Comparison of ENCODE assay signal across 10 mouse cellular contexts in the genomic region with DNA sequence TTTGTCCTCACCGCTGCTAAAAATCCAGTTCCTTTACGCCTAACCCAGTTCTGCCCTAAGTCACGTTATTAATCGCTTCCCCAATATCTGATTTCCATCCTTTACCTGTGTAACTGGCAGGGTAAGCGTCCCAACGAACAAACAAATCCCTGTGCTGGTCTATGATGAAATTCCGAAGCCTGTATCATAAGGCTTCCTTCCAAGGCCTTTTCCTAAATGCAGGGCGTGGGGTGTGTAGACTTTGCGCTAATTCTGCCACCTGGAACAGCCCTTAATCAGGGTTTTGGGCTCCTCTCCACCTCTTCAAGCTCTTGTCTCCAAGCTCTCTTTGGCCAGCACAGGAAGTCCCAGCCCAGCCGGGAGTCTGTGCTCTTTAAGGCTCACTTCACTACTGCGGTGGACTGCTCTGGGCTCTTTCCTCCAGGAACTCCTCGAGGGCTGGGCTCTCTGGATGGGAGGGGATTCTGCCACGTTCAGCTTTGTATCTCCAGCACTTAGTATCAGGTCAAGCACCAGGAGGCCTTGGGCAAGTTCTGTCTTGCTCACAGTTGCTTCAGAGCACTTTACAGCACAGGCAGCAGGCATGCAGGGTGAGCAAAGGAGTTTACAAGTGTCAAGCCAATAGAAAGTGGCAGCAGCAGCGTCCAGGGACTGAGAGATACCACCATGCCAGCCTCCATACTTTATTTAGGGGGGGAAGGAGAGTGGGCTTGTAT. TPM values are rescaled to one million over a fixed set of nuclear protein-coding genes. Genes with fewer than 3 reads are reported as not detected.
DNase-seq lines count a peak whose midpoint lies in the region; ATAC-seq and TF ChIP-seq lines count a peak whose summit lies in the region.
"Had no signal": no experiment of that assay in that cellular context is flagged by ENCODE, and none has a peak within 500 bp of the region (broad histone marks: within the 10 kb centered on the region; RNA-seq: fewer than 3 reads in every experiment).

No protein-coding gene starts in this region.

- 62% methylated on average over 14 of the region's 14 CpGs for WGBS in intestine, embryonic 14.5 days
- WGBS in intestine, postnatal 0 days, result 62% methylated on average over 14 of the region's 14 CpGs
- WGBS in midbrain, embryonic 11.5 days, result 73% methylated on average over 14 of the region's 14 CpGs
- 69% methylated on average over 14 of the region's 14 CpGs for WGBS in midbrain, embryonic 16.5 days
- WGBS in heart, embryonic 13.5 days, result 53% methylated on average over 14 of the region's 14 CpGs

- H3K4me2 ChIP-seq in intestine, embryonic 14.5 days (ENCODE audit: low read length), result no peak overlapping the region
- no peak overlapping the region for H3K4me2 ChIP-seq in intestine, postnatal 0 days (replicated peaks; ENCODE audit: low read depth)
- H3K4me2 ChIP-seq in midbrain, embryonic 11.5 days, result no peak overlapping the region
- H3K4me2 ChIP-seq in midbrain, embryonic 16.5 days (ENCODE audit: low read length), result no peak overlapping the region
- H3K4me2 ChIP-seq in heart, embryonic 13.5 days, result peak overlapping the region; percentile 18; the same call in 1 of the 2 replicates

- H3K4me1 ChIP-seq in intestine, embryonic 14.5 days (replicated peaks; ENCODE audit: control insufficient read depth, insufficient read depth, low read length), result peaks cover 22% of the 10 kb centered on the region
- peaks cover 4% of the 10 kb centered on the region for H3K4me1 ChIP-seq in intestine, postnatal 0 days (replicated peaks; ENCODE audit: control insufficient read depth, insufficient read depth, low read length)
- H3K4me1 ChIP-seq in midbrain, embryonic 11.5 days (ENCODE audit: control insufficient read depth, insufficient read depth, low read length), result no peaks in the 10 kb centered on the region
- H3K4me1 ChIP-seq in midbrain, embryonic 16.5 days (ENCODE audit: control insufficient read depth, insufficient read depth, low read length), result no peaks in the 10 kb centered on the region
- H3K4me1 ChIP-seq in heart, embryonic 13.5 days, result peaks cover 51% of the 10 kb centered on the region

- TF ChIP-seq CTCF in intestine, postnatal 0 days (IDR thresholded peaks at IDR 0.05; ENCODE audit: low read depth), result no peak

- H3K9ac ChIP-seq in intestine, embryonic 14.5 days (ENCODE audit: low read length), result 0 out of 2 replicates have a peak overlapping the region, but pooled peaks have one; percentile 5
- H3K9ac ChIP-seq in intestine, postnatal 0 days (ENCODE audit: low read depth, low read length), result no peak overlapping the region
- H3K9ac ChIP-seq in midbrain, embryonic 11.5 days (ENCODE audit: low read length), result no peak overlapping the region
- no peak overlapping the region for H3K9ac ChIP-seq in midbrain, embryonic 16.5 days (ENCODE audit: low read depth, low read length)
- peak overlapping the region; percentile 64 for H3K9ac ChIP-seq in heart, embryonic 13.5 days
- H3K9ac ChIP-seq: forebrain, postnatal 0 days had no signal

- H3K36me3 ChIP-seq in intestine, embryonic 14.5 days (ENCODE audit: control insufficient read depth, insufficient read depth, low read length), result no peaks in the 10 kb centered on the region; the same call in 1 of the 2 replicates
- H3K36me3 ChIP-seq in intestine, postnatal 0 days (ENCODE audit: control insufficient read depth, insufficient read depth), result no peaks in the 10 kb centered on the region
- no peaks in the 10 kb centered on the region; the same call in 1 of the 2 replicates for H3K36me3 ChIP-seq in midbrain, embryonic 11.5 days (ENCODE audit: control insufficient read depth, insufficient read depth, low read length)
- no peaks in the 10 kb centered on the region for H3K36me3 ChIP-seq in midbrain, embryonic 16.5 days (ENCODE audit: control insufficient read depth, insufficient read depth, low read length)
- H3K36me3 ChIP-seq in heart, embryonic 13.5 days, result 0 out of 2 replicates have a peak, but pooled peaks cover 3% of the 10 kb centered on the region
- H3K36me3 ChIP-seq: G1E had no signal

- H3K9me3 ChIP-seq in intestine, embryonic 14.5 days (ENCODE audit: control insufficient read depth, low read length), result no peaks in the 10 kb centered on the region
- H3K9me3 ChIP-seq in intestine, postnatal 0 days (ENCODE audit: control insufficient read depth), result no peaks in the 10 kb centered on the region
- H3K9me3 ChIP-seq in midbrain, embryonic 11.5 days (ENCODE audit: control insufficient read depth, low read length), result no peaks in the 10 kb centered on the region
- no peaks in the 10 kb centered on the region for H3K9me3 ChIP-seq in midbrain, embryonic 16.5 days (replicated peaks; ENCODE audit: control insufficient read depth, low read length, poor library complexity, severe bottlenecking)
- H3K9me3 ChIP-seq in heart, embryonic 13.5 days, result no peaks in the 10 kb centered on the region
- H3K9me3 ChIP-seq: G1E had no signal

- DNase-seq in intestine, embryonic 14.5 days (ENCODE audit: low spot score), result no peak
- DNase-seq in midbrain, embryonic 11.5 days (ENCODE audit: low spot score, missing footprints), result peak; percentile 26
- DNase-seq in yolk sac, embryonic 10.5 days (ENCODE audit: low spot score), result peak; percentile 49
- no peak for DNase-seq in layer of hippocampus, adult 8-10 months (ENCODE audit: low spot score in 2 of 2)
- DNase-seq in frontal cortex, postnatal 10 days (ENCODE audit: low spot score in 2 of 2), result no peak
- DNase-seq: forebrain, postnatal 0 days had no signal

- H3K4me3 ChIP-seq in intestine, embryonic 14.5 days (ENCODE audit: low read depth, low read length), result no peak overlapping the region
- no peak overlapping the region for H3K4me3 ChIP-seq in intestine, postnatal 0 days (ENCODE audit: low read depth, low read length)
- H3K4me3 ChIP-seq in midbrain, embryonic 11.5 days (ENCODE audit: low read depth, low read length), result no peak overlapping the region
- H3K4me3 ChIP-seq in midbrain, embryonic 16.5 days (ENCODE audit: low read depth, low read length), result no peak overlapping the region
- H3K4me3 ChIP-seq in heart, embryonic 13.5 days, result no peak overlapping the region

- no peaks in the 10 kb centered on the region for H3K27me3 ChIP-seq in intestine, embryonic 14.5 days (replicated peaks; ENCODE audit: control insufficient read depth, insufficient read depth, low read length)
- no peaks in the 10 kb centered on the region for H3K27me3 ChIP-seq in intestine, postnatal 0 days (replicated peaks; ENCODE audit: control insufficient read depth, insufficient read depth, low read length)
- no peaks in the 10 kb centered on the region for H3K27me3 ChIP-seq in midbrain, embryonic 11.5 days (ENCODE audit: control insufficient read depth, insufficient read depth, low read length)
- H3K27me3 ChIP-seq in midbrain, embryonic 16.5 days (ENCODE audit: control insufficient read depth, insufficient read depth, low read depth, low read length), result no peaks in the 10 kb centered on the region
- H3K27me3 ChIP-seq in heart, embryonic 13.5 days (replicated peaks), result no peaks in the 10 kb centered on the region

- H3K27ac ChIP-seq in intestine, embryonic 14.5 days (ENCODE audit: low read depth), result peak overlapping the region; percentile 27; the same call in 1 of the 2 replicates
- no peak overlapping the region for H3K27ac ChIP-seq in intestine, postnatal 0 days (ENCODE audit: low read depth, low read length)
- H3K27ac ChIP-seq in midbrain, embryonic 11.5 days (ENCODE audit: low read depth, low read length), result no peak overlapping the region
- H3K27ac ChIP-seq in midbrain, embryonic 16.5 days (ENCODE audit: low read length), result no peak overlapping the region
- H3K27ac ChIP-seq in heart, embryonic 13.5 days (replicated peaks), result peak overlapping the region; percentile 75

- ATAC-seq in intestine, embryonic 14.5 days (replicated peaks; ENCODE audit: low FRiP score, low TSS enrichment, low read depth), result no peak
- ATAC-seq in intestine, postnatal 0 days, result no peak
- no peak for ATAC-seq in midbrain, embryonic 11.5 days (ENCODE audit: low FRiP score)
- ATAC-seq in midbrain, embryonic 16.5 days, result no peak
- peak; percentile 52; the same call in 1 of the 2 replicates for ATAC-seq in heart, embryonic 13.5 days (ENCODE audit: extremely low read depth, insufficient number of reproducible peaks, low FRiP score, low TSS enrichment)
- ATAC-seq: forebrain, postnatal 0 days had no signal

RNA-seq across cellular contexts. Expression of a gene that starts 48.8 kb away (rescaled TPM):
- polyA plus RNA-seq in intestine, embryonic 14.5 days (2014; fragmentation: Nextera tagmentation; extraction: Ambion mirVana), result 172 and 187 TPM in 2 replicates
- polyA plus RNA-seq in intestine, postnatal 0 days (2015; fragmentation: Nextera tagmentation; extraction: Ambion mirVana), result 53.3 and 56.3 TPM in 2 replicates
- 141 and 144 TPM in 2 replicates for polyA plus RNA-seq in midbrain, embryonic 11.5 days (2014; fragmentation: Nextera tagmentation; extraction: Ambion mirVana)
- polyA plus RNA-seq in midbrain, embryonic 16.5 days (2015; fragmentation: Nextera tagmentation; extraction: Ambion mirVana), result 150 and 155 TPM in 2 replicates
- polyA plus RNA-seq in heart, embryonic 13.5 days (2015; fragmentation: Nextera tagmentation; extraction: Ambion mirVana), result 106 and 116 TPM in 2 replicates
- 10 to 100 TPM; 25.9 to 38.3 (median 31.6) TPM for total RNA-seq in layer of hippocampus, adult 8-10 months (2022)

Comparison
In these comparisons a context has a peak if more than half of its experiments do, and no peak if none do; other contexts are left out.
1. H3K27ac ChIP-seq: peak in intestine, embryonic 14.5 days (single experiment) and heart, embryonic 13.5 days (single experiment); none in intestine, postnatal 0 days (single experiment), midbrain, embryonic 11.5 days (single experiment) and midbrain, embryonic 16.5 days (single experiment).
2. H3K9ac ChIP-seq: peak in intestine, embryonic 14.5 days (single experiment) and heart, embryonic 13.5 days (single experiment); none in intestine, postnatal 0 days (single experiment), midbrain, embryonic 11.5 days (single experiment) and midbrain, embryonic 16.5 days (single experiment).
3. DNase-seq: peak in midbrain, embryonic 11.5 days (single experiment) and yolk sac, embryonic 10.5 days (single experiment); none in intestine, embryonic 14.5 days (single experiment), layer of hippocampus, adult 8-10 months (0 of 2) and frontal cortex, postnatal 10 days (0 of 2).